Mouse (Mus musculus): ENCODE measurements around the gene Tpm1.

DNA sequence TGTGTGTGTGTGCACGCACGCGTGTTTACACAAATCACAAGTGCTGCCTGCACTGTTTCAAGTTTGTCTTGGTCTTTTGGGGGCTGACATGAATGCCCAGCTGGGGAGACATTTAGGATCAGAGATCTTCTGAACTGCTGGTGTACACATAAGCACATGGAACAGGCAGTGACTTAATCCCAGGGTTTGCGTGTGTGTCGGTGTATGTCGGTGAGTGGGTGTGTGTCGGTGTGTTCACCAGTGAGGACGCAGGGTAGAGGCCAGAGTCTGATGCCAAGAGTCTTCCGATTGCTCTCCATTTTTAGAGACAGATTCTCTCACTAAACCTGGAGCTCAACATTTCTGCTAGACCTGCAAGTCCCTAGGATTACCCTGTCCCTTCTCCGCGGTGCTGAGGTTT, 41.9 kb upstream of the Tpm1 start:
- TF ChIP-seq CTCF (IDR thresholded peaks at IDR 0.05; ENCODE audit: low read depth) (no peak), EP300 (IDR thresholded peaks at IDR 0.05; ENCODE audit: low read depth) (no peak)

Data from liver, postnatal 0 days (tissue).